Mouse (Mus musculus): ENCODE data around the gene Fam92b. TPM values are rescaled to one million over a fixed set of nuclear protein-coding genes. Genes with fewer than 3 reads are reported as not detected.

Gene Fam92b
- polyA plus RNA-seq, 1 experiment from 2014 or later: 0.27 TPM

- Histone ChIP-seq H3K4me3 (ENCODE audit: low read depth, low read length) (no peak overlapping the region), H3K4me2 (ENCODE audit: low read depth, severe bottlenecking) (no peak overlapping the region), H3K27me3 (ENCODE audit: control insufficient read depth, insufficient read depth, low read length) (no peaks in the 10 kb centered on the region), H3K9me3 (ENCODE audit: control insufficient read depth, low read length) (no peaks in the 10 kb centered on the region), H3K27ac (replicated peaks; ENCODE audit: low read depth, low read length) (peak overlapping the region; percentile 42), H3K36me3 (ENCODE audit: control insufficient read depth, insufficient read depth, low read length) (no peaks in the 10 kb centered on the region), H3K9ac (ENCODE audit: low read length) (no peak overlapping the region), H3K4me1 (ENCODE audit: control insufficient read depth, insufficient read depth, low read length) (peaks cover 20% of the 10 kb centered on the region)
- DNase-seq (ENCODE audit: low spot score) (peak; percentile 43), ATAC-seq (ENCODE audit: insufficient number of reproducible peaks, low FRiP score, low TSS enrichment, low read depth) (no peak)
- 53% methylated on average over 7 of the region's 7 CpGs for WGBS
Measured at GRCm38 (mm10) chr8:120152636-120153035, 24.6 kb downstream of the Fam92b start.

GRCm38 (mm10) chr8:120151151-120151550, 26.1 kb downstream of the Fam92b start:
- ATAC-seq (ENCODE audit: insufficient number of reproducible peaks, low FRiP score, low TSS enrichment, low read depth): no peak

GRCm38 (mm10) chr8:120150028-120150427, 27.2 kb downstream of the Fam92b start:
- no peak for ATAC-seq (ENCODE audit: insufficient number of reproducible peaks, low FRiP score, low TSS enrichment, low read depth)
- no peak overlapping the region for H3K4me3 ChIP-seq (ENCODE audit: low read depth, low read length)
- no peaks in the 10 kb centered on the region for H3K9me3 ChIP-seq (ENCODE audit: control insufficient read depth, low read length)
- H3K4me1 ChIP-seq (ENCODE audit: control insufficient read depth, insufficient read depth, low read length): peaks cover 12% of the 10 kb centered on the region
- DNase-seq (ENCODE audit: low spot score): no peak
- no peak overlapping the region for H3K4me2 ChIP-seq (ENCODE audit: low read depth, severe bottlenecking)
- WGBS: 72% methylated on average over 12 of the region's 12 CpGs
- H3K36me3 ChIP-seq (ENCODE audit: control insufficient read depth, insufficient read depth, low read length): no peaks in the 10 kb centered on the region
- H3K27me3 ChIP-seq (ENCODE audit: control insufficient read depth, insufficient read depth, low read length): no peaks in the 10 kb centered on the region
- no peak overlapping the region for H3K9ac ChIP-seq (ENCODE audit: low read length)
- H3K27ac ChIP-seq (replicated peaks; ENCODE audit: low read depth, low read length): no peak overlapping the region

More at GRCm38 (mm10) chr8:120151151-120151550, 26.1 kb downstream of the Fam92b start:
- Histone ChIP-seq H3K4me2 (ENCODE audit: low read depth, severe bottlenecking) (no peak overlapping the region), H3K9me3 (ENCODE audit: control insufficient read depth, low read length) (no peaks in the 10 kb centered on the region), H3K4me3 (ENCODE audit: low read depth, low read length) (no peak overlapping the region), H3K4me1 (ENCODE audit: control insufficient read depth, insufficient read depth, low read length) (peaks cover 18% of the 10 kb centered on the region), H3K27me3 (ENCODE audit: control insufficient read depth, insufficient read depth, low read length) (no peaks in the 10 kb centered on the region), H3K36me3 (ENCODE audit: control insufficient read depth, insufficient read depth, low read length) (no peaks in the 10 kb centered on the region), H3K27ac (replicated peaks; ENCODE audit: low read depth, low read length) (no peak overlapping the region), H3K9ac (ENCODE audit: low read length) (no peak overlapping the region)
- no peak for DNase-seq (ENCODE audit: low spot score)
- 59% methylated on average over 9 of the region's 9 CpGs for WGBS

GRCm38 (mm10) chr8:120146051-120146450, 31.2 kb downstream of the Fam92b start:
- no peak overlapping the region for H3K4me3 ChIP-seq (ENCODE audit: low read depth, low read length)
- no peaks in the 10 kb centered on the region for H3K27me3 ChIP-seq (ENCODE audit: control insufficient read depth, insufficient read depth, low read length)
- H3K36me3 ChIP-seq (ENCODE audit: control insufficient read depth, insufficient read depth, low read length): no peaks in the 10 kb centered on the region
- no peaks in the 10 kb centered on the region for H3K9me3 ChIP-seq (ENCODE audit: control insufficient read depth, low read length)
- no peak for ATAC-seq (ENCODE audit: insufficient number of reproducible peaks, low FRiP score, low TSS enrichment, low read depth)
- DNase-seq (ENCODE audit: low spot score): no peak
- H3K27ac ChIP-seq (replicated peaks; ENCODE audit: low read depth, low read length): no peak overlapping the region
- H3K9ac ChIP-seq (ENCODE audit: low read length): no peak overlapping the region
- peaks cover 6% of the 10 kb centered on the region for H3K4me1 ChIP-seq (ENCODE audit: control insufficient read depth, insufficient read depth, low read length)
- WGBS: 93% methylated on average over 1 of the region's 1 CpGs
- H3K4me2 ChIP-seq (ENCODE audit: low read depth, severe bottlenecking): no peak overlapping the region

- Histone ChIP-seq H3K9me3 (ENCODE audit: control insufficient read depth, low read length) (no peaks in the 10 kb centered on the region), H3K36me3 (ENCODE audit: control insufficient read depth, insufficient read depth, low read length) (no peaks in the 10 kb centered on the region), H3K4me3 (ENCODE audit: low read depth, low read length) (no peak overlapping the region), H3K4me2 (ENCODE audit: low read depth, severe bottlenecking) (no peak overlapping the region), H3K9ac (ENCODE audit: low read length) (0 out of 2 replicates have a peak overlapping the region, but pooled peaks have one; percentile 12), H3K27me3 (ENCODE audit: control insufficient read depth, insufficient read depth, low read length) (no peaks in the 10 kb centered on the region), H3K4me1 (ENCODE audit: control insufficient read depth, insufficient read depth, low read length) (peaks cover 6% of the 10 kb centered on the region), H3K27ac (replicated peaks; ENCODE audit: low read depth, low read length) (no peak overlapping the region)
- ATAC-seq (ENCODE audit: insufficient number of reproducible peaks, low FRiP score, low TSS enrichment, low read depth): no peak
- 57% methylated on average over 12 of the region's 12 CpGs for WGBS
- no peak for DNase-seq (ENCODE audit: low spot score)
Measured at GRCm38 (mm10) chr8:120144652-120145301, 32.5 kb downstream of the Fam92b start.

- 61% methylated on average over 15 of the region's 15 CpGs for WGBS
- no peaks in the 10 kb centered on the region for H3K27me3 ChIP-seq (ENCODE audit: control insufficient read depth, insufficient read depth, low read length)
- no peaks in the 10 kb centered on the region for H3K9me3 ChIP-seq (ENCODE audit: control insufficient read depth, low read length)
- peaks cover 6% of the 10 kb centered on the region for H3K4me1 ChIP-seq (ENCODE audit: control insufficient read depth, insufficient read depth, low read length)
- DNase-seq (ENCODE audit: low spot score): no peak
- no peak overlapping the region for H3K9ac ChIP-seq (ENCODE audit: low read length)
- no peak overlapping the region for H3K27ac ChIP-seq (replicated peaks; ENCODE audit: low read depth, low read length)
- H3K4me2 ChIP-seq (ENCODE audit: low read depth, severe bottlenecking): no peak overlapping the region
- H3K36me3 ChIP-seq (ENCODE audit: control insufficient read depth, insufficient read depth, low read length): no peaks in the 10 kb centered on the region
- ATAC-seq (ENCODE audit: insufficient number of reproducible peaks, low FRiP score, low TSS enrichment, low read depth): no peak
- no peak overlapping the region for H3K4me3 ChIP-seq (ENCODE audit: low read depth, low read length)
Measured at GRCm38 (mm10) chr8:120143911-120144651, 33.2 kb downstream of the Fam92b start.

GRCm38 (mm10) chr8:120140769-120141168, 36.5 kb downstream of the Fam92b start:
- no peak for ATAC-seq (ENCODE audit: insufficient number of reproducible peaks, low FRiP score, low TSS enrichment, low read depth)
- Histone ChIP-seq H3K4me3 (ENCODE audit: low read depth, low read length) (no peak overlapping the region), H3K27ac (replicated peaks; ENCODE audit: low read depth, low read length) (no peak overlapping the region), H3K9ac (ENCODE audit: low read length) (no peak overlapping the region), H3K4me2 (ENCODE audit: low read depth, severe bottlenecking) (no peak overlapping the region), H3K27me3 (ENCODE audit: control insufficient read depth, insufficient read depth, low read length) (no peaks in the 10 kb centered on the region), H3K9me3 (ENCODE audit: control insufficient read depth, low read length) (no peaks in the 10 kb centered on the region), H3K36me3 (ENCODE audit: control insufficient read depth, insufficient read depth, low read length) (no peaks in the 10 kb centered on the region), H3K4me1 (ENCODE audit: control insufficient read depth, insufficient read depth, low read length) (peaks cover 6% of the 10 kb centered on the region)
- no peak for DNase-seq (ENCODE audit: low spot score)
- 69% methylated on average over 3 of the region's 3 CpGs for WGBS

- H3K27me3 ChIP-seq (ENCODE audit: control insufficient read depth, insufficient read depth, low read length): no peaks in the 10 kb centered on the region
- no peak for ATAC-seq (ENCODE audit: insufficient number of reproducible peaks, low FRiP score, low TSS enrichment, low read depth)
- no peaks in the 10 kb centered on the region for H3K9me3 ChIP-seq (ENCODE audit: control insufficient read depth, low read length)
- 56% methylated on average over 2 of the region's 2 CpGs for WGBS
- no peak overlapping the region for H3K4me3 ChIP-seq (ENCODE audit: low read depth, low read length)
- no peaks in the 10 kb centered on the region for H3K36me3 ChIP-seq (ENCODE audit: control insufficient read depth, insufficient read depth, low read length)
- H3K4me2 ChIP-seq (ENCODE audit: low read depth, severe bottlenecking): no peak overlapping the region
- H3K9ac ChIP-seq (ENCODE audit: low read length): no peak overlapping the region
- H3K27ac ChIP-seq (replicated peaks; ENCODE audit: low read depth, low read length): no peak overlapping the region
- DNase-seq (ENCODE audit: low spot score): no peak
- no peaks in the 10 kb centered on the region for H3K4me1 ChIP-seq (ENCODE audit: control insufficient read depth, insufficient read depth, low read length)
Measured at GRCm38 (mm10) chr8:120138958-120139357, 38.3 kb downstream of the Fam92b start.

Measured in limb, embryonic 11.5 days (tissue).